Comparison of ENCODE assay signal across 9 mouse cellular contexts in genomic region chr4:5327171-5327661, GRCm38 (mm10).
DNase-seq lines count a peak whose midpoint lies in the region; ATAC-seq lines count a peak whose summit lies in the region.
"Had no signal": no experiment of that assay in that cellular context is flagged by ENCODE, and none has a peak within 500 bp of the region (broad histone marks: within the 10 kb centered on the region; RNA-seq: fewer than 3 reads in every experiment).

No protein-coding gene starts in this region.

- intact Hi-C loops in left cerebral cortex, postnatal 25 days (cut with DNase I): loop anchor here (2.0 kb wide), 1 partner anchor 14 kb away; no protein-coding TSS in a partner anchor
- intact Hi-C loops in gastrocnemius, postnatal 36 days (cut with DNase I): no loop called here

- no peak for DNase-seq in frontal cortex, postnatal 25 days (ENCODE audit: low spot score in 2 of 2)
- peak; percentile 3 to 58 for DNase-seq in layer of hippocampus, adult 18-20 months (ENCODE audit: low spot score in 2 of 2)
- DNase-seq in layer of hippocampus, postnatal 25 days (ENCODE audit: extremely low spot score in 1 of 2, low spot score in 1 of 2): no peak
- DNase-seq in brain, adult 2 months (ENCODE audit: low read depth, low spot score): peak; percentile 80
- peak; percentile 23 to 79 for DNase-seq in left cerebral cortex, postnatal 25 days (ENCODE audit: low spot score in 2 of 2)
- no peak for DNase-seq in gastrocnemius, postnatal 36 days
- no peak for DNase-seq in natural killer cell, adult 2 months (ENCODE audit: low spot score in 2 of 2)

- ATAC-seq in frontal cortex, adult (ENCODE audit: low TSS enrichment): peak; percentile 98
- ATAC-seq: midbrain, embryonic 13.5 days had no signal

Comparison
In these comparisons a context has a peak if more than half of its experiments do, and no peak if none do; other contexts are left out.
1. DNase-seq: peak in layer of hippocampus, adult 18-20 months (2 of 2), brain, adult 2 months (single experiment) and left cerebral cortex, postnatal 25 days (2 of 2); none in frontal cortex, postnatal 25 days (0 of 2), layer of hippocampus, postnatal 25 days (0 of 2), gastrocnemius, postnatal 36 days (0 of 2) and natural killer cell, adult 2 months (0 of 2).